Mouse (Mus musculus) 3134 (cell line): Measurements from ENCODE around the gene Vwa5b1.

Experiments
- DNase-seq: peaks from one replicate; pipeline ENCODE4 v3.0.0-alpha.2; 2011; ENCODE audit warnings: low spot score; ENCODE audit not compliant: insufficient read length; ENCODE audit errors: extremely low read depth

Vwa5b1 gene

DNA sequence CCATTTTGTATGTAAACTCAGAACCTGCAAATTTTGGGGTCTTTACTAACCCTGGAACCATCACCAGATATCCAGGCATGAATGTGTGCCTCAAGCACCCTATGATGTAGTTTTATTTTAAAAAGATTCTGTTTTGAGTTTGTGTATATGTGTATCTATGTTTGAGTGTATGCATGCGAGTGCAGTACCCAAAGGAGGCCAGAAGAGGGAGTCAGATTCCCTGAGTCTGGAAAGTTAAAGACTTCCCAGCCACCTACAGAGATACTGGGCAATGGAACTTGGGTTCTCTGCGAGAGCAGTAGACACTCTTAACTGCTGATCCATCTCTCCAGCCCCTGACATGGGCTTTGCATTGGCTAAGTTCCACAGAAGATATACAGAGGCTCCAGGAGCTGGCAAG, 101.8 kb downstream of the Vwa5b1 start:
- DNase-seq: no peak

DNA sequence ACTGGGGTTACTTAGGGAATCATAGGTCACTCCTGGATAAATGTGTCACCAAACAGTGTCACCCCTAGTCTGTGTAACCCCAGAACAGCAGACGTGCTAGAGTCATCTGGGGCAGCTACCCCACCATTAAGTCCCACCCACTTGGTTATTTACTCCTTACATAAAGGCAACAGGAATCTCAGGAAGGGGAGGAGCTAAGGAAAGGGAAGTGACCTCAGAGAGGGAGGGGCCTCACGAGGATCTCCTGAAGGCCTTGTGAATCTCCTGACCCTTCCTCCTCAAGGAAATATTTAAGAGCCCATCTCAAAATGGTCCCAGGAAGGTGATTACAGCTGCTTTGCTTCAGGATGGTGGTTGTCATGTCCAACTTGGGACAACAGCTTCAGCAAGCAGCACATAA, 103.9 kb downstream of the Vwa5b1 start:
- no peak for DNase-seq

DNA sequence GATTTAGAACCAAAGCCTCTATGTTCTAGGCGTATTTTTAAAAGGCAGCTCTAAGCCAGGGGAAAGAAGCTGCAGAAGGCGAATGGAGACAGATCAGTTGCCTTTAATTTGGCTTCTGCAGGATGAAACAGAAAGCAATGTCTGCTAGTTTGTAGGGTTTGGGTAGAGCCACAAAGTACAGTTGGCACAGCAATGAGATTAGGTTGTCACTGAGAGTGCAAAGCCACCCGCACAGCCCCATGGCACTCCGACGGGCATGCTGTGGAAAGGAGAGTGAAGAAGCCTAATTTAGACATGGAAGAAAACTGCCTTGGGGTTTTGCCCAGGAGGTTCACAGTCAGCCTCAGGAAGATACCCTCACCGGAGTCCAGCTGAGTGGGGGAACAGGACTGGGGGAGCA, 105.7 kb downstream of the Vwa5b1 start:
- DNase-seq: no peak

DNA sequence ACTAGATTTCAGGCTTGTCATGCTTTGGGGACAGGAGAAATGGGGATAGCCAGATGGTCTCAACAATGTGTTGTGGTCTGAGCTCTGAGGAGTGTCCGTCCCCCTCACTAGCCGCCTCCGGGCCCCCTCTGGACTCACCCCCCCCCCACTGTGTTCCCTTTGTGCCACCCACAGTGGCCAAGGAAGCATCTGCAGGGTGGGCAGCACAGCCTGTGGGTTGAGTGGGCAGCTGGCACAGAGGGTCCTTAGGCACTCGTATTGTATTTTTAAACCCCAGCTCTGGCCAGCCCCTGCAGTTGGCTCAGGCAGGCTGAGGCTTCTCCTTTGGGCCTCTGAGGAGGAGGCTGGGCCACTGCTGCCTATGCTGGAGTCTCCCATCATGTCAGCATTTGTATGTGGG, 110.0 kb downstream of the Vwa5b1 start:
- DNase-seq: no peak

DNA sequence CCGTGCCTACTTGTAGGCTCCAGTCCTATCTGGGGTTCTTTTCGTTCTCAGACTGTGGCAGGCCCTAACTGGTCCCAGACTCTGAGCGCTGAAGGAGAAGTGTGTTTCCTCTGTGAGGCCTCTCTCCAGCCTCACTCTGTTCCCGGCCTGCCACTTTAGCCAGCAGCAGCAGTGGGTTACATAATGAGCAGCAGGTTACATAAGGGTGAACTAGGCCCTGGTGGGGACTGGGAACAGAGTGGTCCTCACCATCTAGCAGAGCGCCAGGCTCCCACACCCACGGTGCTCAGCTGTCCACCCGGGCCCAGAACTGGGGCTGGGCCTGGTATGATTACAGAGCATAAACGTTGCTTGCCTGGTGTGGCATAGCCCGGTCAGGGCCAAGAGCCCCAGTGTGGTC, 110.9 kb downstream of the Vwa5b1 start:
- DNase-seq: no peak

DNA sequence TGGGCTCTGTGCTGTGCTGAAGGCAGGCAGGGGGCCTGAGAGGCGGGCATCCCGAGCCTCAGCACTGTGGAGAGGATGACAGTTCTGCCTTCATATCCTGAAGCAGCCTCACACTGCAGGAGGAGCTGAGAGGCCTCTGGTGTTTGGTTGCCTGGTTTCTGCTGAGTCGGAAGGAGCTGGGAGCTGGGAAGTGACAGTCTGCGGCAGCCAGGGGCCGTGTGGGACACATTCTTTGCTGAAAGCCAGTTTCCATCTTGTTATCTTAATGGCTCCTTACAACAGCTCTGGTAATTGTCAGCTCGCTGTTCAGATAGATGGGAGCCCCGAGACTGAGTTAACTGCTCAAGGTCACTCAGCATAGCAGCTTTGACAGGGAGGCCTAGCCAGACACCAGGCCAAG, 111.9 kb downstream of the Vwa5b1 start:
- no peak for DNase-seq

DNA sequence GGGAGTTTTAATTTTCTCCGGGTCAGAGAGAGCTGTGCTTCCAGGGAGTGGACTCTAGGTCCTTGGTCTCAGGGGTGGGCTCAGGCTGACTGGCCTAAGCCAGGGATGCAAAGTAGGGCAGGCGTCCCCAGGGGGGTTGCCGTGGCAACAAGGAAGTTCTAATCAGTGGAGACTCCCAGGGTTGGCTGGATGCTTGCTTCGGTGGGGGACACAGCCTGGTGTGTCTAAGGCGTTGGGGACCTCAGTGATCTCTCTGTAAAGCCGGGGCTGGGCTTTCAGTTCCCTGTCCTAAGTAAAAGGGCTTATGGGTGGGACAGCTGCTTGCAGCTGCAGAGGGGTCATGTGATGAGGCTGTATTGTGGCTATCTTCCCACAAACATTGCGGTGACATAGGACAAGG, 113.4 kb downstream of the Vwa5b1 start:
- DNase-seq: no peak

DNA sequence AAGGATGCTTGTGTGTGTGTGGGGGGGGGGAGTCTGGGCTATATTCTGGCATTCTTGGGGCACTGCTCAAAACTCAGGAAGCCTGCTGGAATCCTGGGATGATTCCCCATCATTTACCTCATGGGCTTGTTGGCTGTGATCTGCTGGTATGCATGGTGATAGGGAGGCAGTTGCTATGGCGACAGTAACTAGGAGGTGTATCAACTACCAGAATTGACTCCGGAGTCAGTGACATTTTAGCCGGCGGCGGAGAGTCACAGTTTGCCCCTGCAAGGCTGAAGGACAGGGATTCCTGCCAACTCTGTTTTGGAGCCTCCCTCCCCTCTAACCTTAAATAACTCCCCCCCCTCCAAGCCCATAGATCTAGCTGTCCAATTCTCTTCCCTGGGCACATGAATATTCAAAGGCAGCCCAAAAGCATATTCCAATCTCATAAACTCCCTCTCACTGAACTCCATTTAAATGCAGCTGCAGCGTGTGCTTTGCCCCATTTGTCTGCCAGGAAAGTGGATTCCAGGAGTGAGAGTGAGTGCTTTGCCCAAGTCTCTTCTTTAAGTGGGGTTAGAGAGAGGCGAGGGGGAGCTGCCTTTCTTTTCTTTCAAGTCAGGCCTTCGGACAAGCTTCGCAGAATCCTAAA, 118.4 kb downstream of the Vwa5b1 start:
- DNase-seq: no peak

DNA sequence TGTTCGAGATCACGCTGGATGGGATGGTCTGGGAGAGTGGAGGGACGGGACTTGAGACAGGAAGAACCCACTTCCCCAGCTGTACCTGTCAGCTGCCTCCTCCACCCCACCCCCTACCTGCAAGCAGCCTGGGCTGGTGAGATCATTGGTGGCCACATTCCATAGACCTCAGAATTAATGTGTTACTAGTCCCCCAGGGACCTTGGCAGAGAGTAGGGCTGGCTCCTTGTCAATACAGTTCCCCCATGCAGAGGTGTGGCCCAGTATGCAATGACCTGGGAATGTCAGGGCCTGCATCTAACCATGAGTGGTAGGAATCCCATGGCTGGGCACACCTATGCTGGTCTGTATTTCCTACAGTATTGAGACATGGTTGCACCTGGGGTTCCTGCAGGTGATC, 119.2 kb downstream of the Vwa5b1 start:
- DNase-seq: no peak
